Mouse (Mus musculus) myocyte (in vitro differentiated cells): ENCODE data around the gene Atrnl1. TPM values are rescaled to one million over a fixed set of nuclear protein-coding genes. Genes with fewer than 3 reads are reported as not detected.
"Not testable (repeated sequence)": the region's sequence is repeated elsewhere in the genome, so short reads cannot be mapped to it uniquely, and the experiment has no call there.

Source experiments
- H3K27me3 ChIP-seq: one replicate; pipeline ENCODE4 v1.6.1; 2011; ENCODE audit not compliant: control insufficient read depth, insufficient read depth, insufficient read length
- H3K36me3 ChIP-seq: one replicate; pipeline ENCODE4 v1.6.1; 2011; ENCODE audit not compliant: control insufficient read depth, insufficient read depth
- H3K4me2 ChIP-seq: one replicate; pipeline ENCODE4 v1.6.1; 2011; ENCODE audit warnings: low read depth, control low read depth
- H3K4me3 ChIP-seq: one replicate; pipeline ENCODE4 v1.5.1; 2011; ENCODE audit warnings: mild to moderate bottlenecking, control low read depth, moderate library complexity
- H3K79me2 ChIP-seq: one replicate; pipeline ENCODE4 v1.6.1; 2011; ENCODE audit not compliant: control insufficient read depth, insufficient read depth
- H3ac ChIP-seq: one replicate; pipeline ENCODE4 v1.6.1; 2011; ENCODE audit not compliant: control insufficient read depth, insufficient read length
- CEBPB ChIP-seq: IDR thresholded peaks from 2 replicates; pipeline ENCODE4 v1.6.1; 2011; ENCODE audit warnings: mild to moderate bottlenecking, moderate library complexity; ENCODE audit not compliant: poor library complexity, insufficient read depth, severe bottlenecking
- E2F4 ChIP-seq: IDR thresholded peaks from one replicate; pipeline ENCODE4 v1.6.1; 2011; ENCODE audit warnings: mild to moderate bottlenecking, control low read depth, moderate library complexity; ENCODE audit not compliant: insufficient read depth
- MAX ChIP-seq: IDR thresholded peaks from one replicate; pipeline ENCODE4 v1.6.1; 2011; ENCODE audit warnings: low read depth, mild to moderate bottlenecking, control low read depth
- MYOD1 ChIP-seq, 3 experiments: IDR thresholded peaks; one replicate each; pipeline ENCODE4 v1.6.1; 2011; ENCODE audit warnings: control low read depth in 2 of 3, low read depth in 2 of 3, mild to moderate bottlenecking in 2 of 3, moderate library complexity in 1 of 3; ENCODE audit not compliant: insufficient read length in 2 of 3, control insufficient read depth in 1 of 3
- MYOG ChIP-seq, 3 experiments: IDR thresholded peaks; one replicate each; pipeline ENCODE4 v1.6.1; 2011; ENCODE audit warnings: control low read depth in 2 of 3, low read depth in 2 of 3, mild to moderate bottlenecking in 2 of 3; ENCODE audit not compliant: insufficient read length in 2 of 3, control insufficient read depth in 1 of 3, insufficient read depth in 1 of 3
- POLR2A ChIP-seq: IDR thresholded peaks from one replicate; pipeline ENCODE4 v1.6.1; 2011; ENCODE audit warnings: low read depth, mild to moderate bottlenecking, control low read depth, moderate library complexity; ENCODE audit not compliant: insufficient read length
- POLR2AphosphoS2 ChIP-seq: IDR thresholded peaks from one replicate; pipeline ENCODE4 v1.6.1; 2011; ENCODE audit warnings: low read depth, control low read depth; ENCODE audit not compliant: insufficient read length
- REST ChIP-seq: IDR thresholded peaks from one replicate; pipeline ENCODE4 v1.6.1; 2011; ENCODE audit warnings: mild to moderate bottlenecking, control low read depth, moderate library complexity; ENCODE audit not compliant: insufficient read depth, insufficient read length
- SRF ChIP-seq: IDR thresholded peaks from one replicate; pipeline ENCODE4 v1.6.1; 2011; ENCODE audit warnings: low read depth; ENCODE audit not compliant: control insufficient read depth, insufficient read length
- TCF12 ChIP-seq: IDR thresholded peaks from one replicate; pipeline ENCODE4 v1.6.1; 2011; ENCODE audit warnings: mild to moderate bottlenecking, control low read depth; ENCODE audit not compliant: poor library complexity, insufficient read depth, severe bottlenecking
- TCF3 ChIP-seq: IDR thresholded peaks from one replicate; pipeline ENCODE4 v1.6.1; 2011; ENCODE audit warnings: low read depth, control low read depth; ENCODE audit not compliant: insufficient read length
- USF1 ChIP-seq: IDR thresholded peaks from one replicate; pipeline ENCODE4 v1.6.1; 2011; ENCODE audit warnings: low read depth, mild to moderate bottlenecking, control low read depth, moderate library complexity
- polyA plus RNA-seq: library from polyadenylated mRNA; unstranded; fragments of >200 nt; fragmentation: generic; extraction: Trizol; gene quantifications from one replicate; pipeline ENCODE4 v1.2.1, GENCODE M21; 2012; ENCODE audit warnings: missing spikeins

Gene Atrnl1
- polyA plus RNA-seq, 1 experiment = 5.4 TPM

DNA sequence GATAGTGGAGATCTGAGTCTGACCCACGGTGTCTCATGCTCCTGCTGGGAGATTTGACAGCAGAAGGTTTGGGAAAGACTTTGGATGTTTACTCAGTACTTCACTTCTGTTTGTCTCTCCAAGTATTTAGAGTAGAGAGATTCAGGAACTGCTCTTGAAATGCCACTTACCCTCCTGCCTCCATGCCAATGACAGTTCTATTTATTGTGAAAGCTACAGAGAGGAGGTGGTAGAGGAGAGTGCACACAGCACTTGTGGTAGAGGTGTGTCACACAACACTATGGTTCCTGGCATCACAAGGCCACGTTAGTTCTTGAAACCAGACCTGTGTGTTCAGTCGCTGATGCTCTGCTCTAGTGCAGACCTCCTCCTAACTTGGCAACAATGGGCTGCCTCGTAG lies 257.5 kb downstream of the Atrnl1 start:
- Histone ChIP-seq H3K79me2 (no peaks in the 10 kb centered on the region), H3ac (no peak overlapping the region), H3K4me2 (no peak overlapping the region), H3K27me3 (no peaks in the 10 kb centered on the region), H3K36me3 (no peaks in the 10 kb centered on the region), H3K4me3 (no peak overlapping the region)
- TF ChIP-seq POLR2AphosphoS2 = no peak
- TF ChIP-seq REST = no peak
- no peak for TF ChIP-seq MAX
- no peak for TF ChIP-seq MYOG (IDR thresholded peaks at IDR 0.05; ENCODE audit: control insufficient read depth in 1 of 3, insufficient read depth in 1 of 3, insufficient read length in 2 of 3, low read depth in 2 of 3)
- TF ChIP-seq USF1 = no peak
- no peak for TF ChIP-seq TCF3

DNA sequence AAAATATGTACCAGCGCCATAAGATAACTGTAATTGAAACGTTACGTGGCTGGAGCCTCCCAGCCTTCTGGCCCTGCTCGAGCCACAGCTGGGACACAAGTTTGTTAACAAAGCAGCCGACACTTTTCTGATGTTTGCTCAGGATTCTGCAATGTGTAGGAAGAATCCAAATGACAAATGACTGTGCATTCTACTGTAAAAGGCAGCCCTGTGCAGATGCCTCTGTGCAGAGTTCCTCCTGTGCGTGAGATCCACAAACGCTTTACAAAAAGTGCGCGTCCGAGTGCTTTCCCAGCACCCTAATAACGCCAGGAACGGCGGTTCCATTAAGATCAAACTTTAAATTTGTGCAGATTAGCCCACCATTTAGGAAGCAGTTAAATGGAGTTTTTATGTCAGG lies 260.0 kb downstream of the Atrnl1 start:
- Histone ChIP-seq H3K4me3 (no peak overlapping the region), H3K27me3 (no peaks in the 10 kb centered on the region), H3K4me2 (no peak overlapping the region), H3ac (no peak overlapping the region), H3K79me2 (no peaks in the 10 kb centered on the region), H3K36me3 (no peaks in the 10 kb centered on the region)
- TF ChIP-seq REST (no peak), E2F4 (no peak), MYOD1 (IDR thresholded peaks at IDR 0.05; ENCODE audit: control insufficient read depth in 1 of 3, insufficient read length in 2 of 3, low read depth in 2 of 3) (no peak), POLR2A (no peak), MYOG (IDR thresholded peaks at IDR 0.05; ENCODE audit: control insufficient read depth in 1 of 3, insufficient read depth in 1 of 3, insufficient read length in 2 of 3, low read depth in 2 of 3) (no peak), CEBPB (no peak), POLR2AphosphoS2 (no peak), USF1 (no peak), TCF12 (no peak), TCF3 (no peak), MAX (no peak), SRF (no peak)

DNA sequence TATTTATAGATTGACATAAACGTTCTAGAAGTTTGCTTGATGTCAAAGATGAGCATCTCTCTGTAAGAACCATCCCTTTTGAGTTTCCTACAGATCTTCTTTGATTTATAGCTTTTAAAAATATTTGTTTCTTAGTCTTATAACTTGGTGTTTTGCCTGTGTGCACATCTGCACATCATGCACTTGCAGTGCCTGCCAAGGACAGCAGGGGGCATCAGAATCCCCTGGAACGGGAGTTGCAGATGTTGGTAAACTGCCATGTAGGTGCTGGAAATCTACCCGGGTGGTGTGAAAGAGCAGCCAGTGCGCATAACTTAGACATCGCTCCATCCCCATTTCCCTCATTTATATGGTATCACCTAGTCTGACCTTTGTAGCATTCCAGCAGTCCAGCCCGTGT lies 265.2 kb downstream of the Atrnl1 start:
- Histone ChIP-seq H3K4me3 (no peak overlapping the region), H3K27me3 (no peaks in the 10 kb centered on the region), H3ac (no peak overlapping the region), H3K79me2 (no peaks in the 10 kb centered on the region), H3K36me3 (no peaks in the 10 kb centered on the region), H3K4me2 (no peak overlapping the region)
- TF ChIP-seq MYOD1 (IDR thresholded peaks at IDR 0.05; ENCODE audit: control insufficient read depth in 1 of 3, insufficient read length in 2 of 3, low read depth in 2 of 3) = no peak
- TF ChIP-seq CEBPB = no peak
- no peak for TF ChIP-seq TCF12
- TF ChIP-seq POLR2AphosphoS2 = no peak
- TF ChIP-seq SRF = no peak
- TF ChIP-seq MYOG (IDR thresholded peaks at IDR 0.05; ENCODE audit: control insufficient read depth in 1 of 3, insufficient read depth in 1 of 3, insufficient read length in 2 of 3, low read depth in 2 of 3) = no peak
- TF ChIP-seq POLR2A = no peak
- no peak for TF ChIP-seq E2F4
- TF ChIP-seq USF1 = no peak
- no peak for TF ChIP-seq REST
- no peak for TF ChIP-seq MAX
- TF ChIP-seq TCF3 = no peak

DNA sequence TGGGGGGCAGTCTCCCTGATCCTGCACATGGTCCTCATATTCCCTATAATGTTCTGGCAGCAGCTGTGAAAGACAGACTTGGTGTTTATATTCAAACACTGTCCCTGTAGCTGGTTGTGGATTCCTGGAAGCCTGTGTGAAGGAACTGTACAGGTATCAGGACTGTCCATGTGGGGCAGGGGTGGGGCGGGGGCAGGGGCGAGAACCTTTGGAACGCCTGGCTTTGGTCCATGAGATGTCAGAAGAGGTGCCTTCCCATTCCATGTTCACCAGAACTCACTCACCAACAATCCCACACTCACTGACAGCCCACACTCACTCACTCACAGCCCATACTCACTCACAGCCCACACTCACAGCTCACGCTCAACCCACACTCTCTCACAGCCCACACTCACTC lies 266.5 kb downstream of the Atrnl1 start:
- TF ChIP-seq TCF3 (no peak), E2F4 (no peak), USF1 (no peak), MYOG (IDR thresholded peaks at IDR 0.05; ENCODE audit: control insufficient read depth in 1 of 3, insufficient read depth in 1 of 3, insufficient read length in 2 of 3, low read depth in 2 of 3) (no peak), TCF12 (no peak), MAX (no peak), CEBPB (no peak), POLR2A (no peak)
- H3ac ChIP-seq = no peak overlapping the region
- no peaks in the 10 kb centered on the region for H3K36me3 ChIP-seq

DNA sequence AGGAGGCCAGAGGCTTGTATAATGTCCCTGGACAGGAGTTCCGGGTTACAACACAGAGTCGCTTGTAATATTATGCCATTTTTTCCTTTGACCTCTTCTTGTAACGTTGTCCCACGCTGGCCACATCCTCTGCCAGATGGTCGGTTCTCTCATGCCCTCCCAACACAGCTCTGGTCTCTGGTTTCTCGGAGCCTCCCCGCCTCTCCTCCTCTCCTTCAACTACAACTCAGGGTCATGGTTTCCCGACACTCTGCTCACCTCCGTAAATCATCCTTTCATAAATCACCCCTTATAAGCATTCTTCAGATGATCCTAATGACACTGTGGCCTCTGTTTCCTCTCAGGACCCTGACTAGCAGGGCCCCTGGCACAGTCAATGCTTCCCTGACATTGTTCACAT lies 267.7 kb downstream of the Atrnl1 start:
- Histone ChIP-seq H3K79me2 (no peaks in the 10 kb centered on the region), H3K27me3 (no peaks in the 10 kb centered on the region), H3K36me3 (no peaks in the 10 kb centered on the region), H3K4me3 (no peak overlapping the region), H3ac (no peak overlapping the region), H3K4me2 (no peak overlapping the region)
- no peak for TF ChIP-seq MAX
- TF ChIP-seq CEBPB = no peak
- no peak for TF ChIP-seq POLR2AphosphoS2

More for the DNA sequence above, 266.5 kb downstream of the Atrnl1 start:
- Histone ChIP-seq H3K4me2 (no peak overlapping the region), H3K79me2 (no peaks in the 10 kb centered on the region), H3K27me3 (no peaks in the 10 kb centered on the region), H3K4me3 (no peak overlapping the region)

DNA sequence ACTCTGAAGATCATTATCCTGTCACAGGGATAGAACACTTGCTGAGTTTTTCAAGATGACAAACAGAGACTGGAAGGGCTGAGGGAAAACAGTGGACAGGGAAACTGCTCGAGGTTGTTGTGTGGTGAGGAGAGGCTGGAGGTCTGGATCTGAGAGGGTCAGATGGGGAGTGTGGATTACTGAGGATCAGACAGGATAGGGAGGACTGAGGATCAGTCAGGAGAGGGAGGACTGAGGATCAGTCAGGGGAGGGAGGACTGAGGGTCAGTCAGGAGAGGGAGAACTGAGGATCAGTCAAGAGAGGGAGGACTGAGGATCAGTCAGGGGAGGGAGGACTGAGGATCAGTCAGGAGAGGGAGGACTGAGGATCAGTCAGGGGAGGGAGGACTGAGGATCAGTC lies 269.0 kb downstream of the Atrnl1 start:
- H3K4me3 ChIP-seq, H3K79me2 ChIP-seq, H3K4me2 ChIP-seq, H3ac ChIP-seq, H3K36me3 ChIP-seq, H3K27me3 ChIP-seq: not testable (repeated sequence)
